Mouse (Mus musculus) ES-Bruce4 (cell line): ENCODE data around the gene Ntn5.

Experiments used
- CTCF ChIP-seq: IDR thresholded peaks from one replicate; pipeline ENCODE4 v1.8.1; 2011; ENCODE audit warnings: low read depth, low read length
- POLR2A ChIP-seq: IDR thresholded peaks from one replicate; pipeline ENCODE4 v1.8.1; 2011; ENCODE audit warnings: low read length; ENCODE audit not compliant: insufficient read depth

DNA sequence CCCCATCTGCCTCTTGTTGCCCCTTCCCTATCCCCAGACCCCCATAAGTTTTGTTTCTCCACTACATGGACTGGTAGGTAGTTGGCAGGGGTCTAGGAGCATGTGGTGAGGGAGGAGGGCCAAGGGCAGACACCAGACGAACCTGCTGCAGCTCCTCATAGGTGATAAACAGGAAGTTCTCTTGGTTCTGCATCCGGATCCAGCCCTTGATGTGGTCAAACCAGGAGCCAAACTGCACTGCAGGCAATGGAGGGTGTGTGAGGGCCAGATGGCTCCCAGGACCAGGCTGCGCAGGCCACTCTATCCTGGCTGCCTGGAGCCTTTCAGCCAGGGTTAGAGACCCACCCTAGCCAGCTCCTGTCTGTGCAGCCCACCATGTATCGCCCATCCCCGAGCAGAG lies 49.7 kb downstream of the Ntn5 start:
- TF ChIP-seq POLR2A, result no peak
- no peak for TF ChIP-seq CTCF
